Mouse (Mus musculus) gastrocnemius, adult 18-20 months (tissue): Measurements from ENCODE around the gene Gm5089. TPM values are rescaled to one million over a fixed set of nuclear protein-coding genes. Genes with fewer than 3 reads are reported as not detected.

ENCODE experiments used
- DNase-seq: peaks from one replicate; pipeline ENCODE4 v3.0.0; 2021; ENCODE audit warnings: low spot score
- total RNA-seq, 2 experiments: library from RNA; stranded (reverse); gene quantifications; 2 replicates each; pipeline ENCODE4 v1.2.3; 2021

Gm5089 gene
- total RNA-seq, 2 experiments from 2014 or later, result not detected

DNA sequence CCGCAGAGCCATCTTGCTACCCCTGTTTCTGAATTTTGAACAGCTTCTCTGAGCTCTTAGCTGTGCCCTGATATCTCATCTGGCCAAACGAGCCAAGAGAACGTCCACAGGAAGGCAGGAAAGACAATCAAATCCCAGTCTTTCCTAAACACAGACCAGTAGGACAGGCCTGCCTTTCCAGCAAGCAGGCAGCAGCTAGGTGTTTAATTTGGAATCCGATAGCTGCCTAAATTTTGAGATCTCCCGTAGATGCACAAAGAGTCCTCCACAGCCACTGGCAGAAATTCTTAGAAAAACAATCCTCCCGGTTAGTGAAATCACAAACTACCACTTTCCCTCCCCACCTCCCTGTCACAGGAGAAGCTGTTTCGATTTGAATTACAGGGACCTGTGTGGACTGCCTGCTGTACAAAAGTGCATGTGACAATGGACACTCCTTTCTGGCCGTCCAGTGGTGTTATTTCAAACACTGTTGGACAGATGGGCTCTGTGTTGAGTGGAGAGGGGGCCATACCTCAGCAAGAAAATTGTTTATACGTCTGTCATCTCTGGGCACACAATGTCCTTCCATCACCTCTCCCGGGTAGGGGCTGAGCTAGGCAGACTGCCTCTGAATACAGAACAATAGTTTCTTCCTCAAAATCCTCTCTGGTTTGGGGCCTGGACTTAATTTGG lies 24.2 kb downstream of the Gm5089 start:
- no peak for DNase-seq

DNA sequence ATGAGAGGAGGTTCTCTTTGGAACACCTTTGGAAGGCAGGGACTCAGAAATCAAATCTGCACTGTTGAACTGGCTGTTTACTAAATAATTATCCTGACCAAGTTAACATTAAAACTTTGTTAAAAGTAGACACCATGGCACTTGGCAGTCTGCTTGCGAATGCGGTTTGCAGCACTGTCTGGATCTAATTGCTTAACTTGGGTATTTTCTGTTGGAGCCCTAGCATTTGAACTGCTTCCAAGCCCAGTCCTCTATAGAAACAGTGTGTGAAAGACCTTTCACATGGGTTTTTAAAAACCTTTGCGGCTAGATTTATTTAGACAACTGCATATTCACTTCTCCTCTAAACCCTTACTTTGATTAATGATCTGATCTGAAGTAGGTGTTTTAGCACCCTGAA lies 26.5 kb downstream of the Gm5089 start:
- DNase-seq, result no peak

DNA sequence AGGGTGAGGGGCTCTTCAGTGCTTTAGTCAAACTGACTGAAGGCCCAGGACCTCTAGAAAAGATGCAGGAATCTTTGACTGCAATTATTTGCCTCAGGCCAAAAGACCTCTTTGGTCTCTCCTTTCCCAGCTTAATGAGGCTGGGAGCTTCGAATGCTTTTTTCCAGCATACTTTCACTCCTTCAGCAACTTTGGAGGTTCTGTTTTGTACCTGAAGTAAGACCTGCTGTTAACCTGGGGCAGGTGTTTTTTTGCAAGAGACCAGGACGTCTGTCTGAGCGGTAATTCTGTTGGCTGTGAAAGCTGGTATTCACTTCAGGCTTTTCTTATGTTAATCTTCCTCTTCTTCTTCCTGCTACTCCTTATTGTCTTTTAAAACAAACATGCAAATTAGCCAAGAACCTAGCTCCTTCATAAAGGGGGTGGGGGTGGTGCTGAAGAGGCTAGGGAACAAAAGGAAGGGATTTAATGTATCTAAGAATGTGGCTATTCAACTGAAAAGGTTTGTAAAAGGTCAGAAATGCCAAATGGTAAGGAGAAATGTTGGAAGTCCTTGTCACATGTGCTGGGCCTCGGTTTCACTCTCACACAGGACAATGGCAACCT lies 34.6 kb downstream of the Gm5089 start:
- DNase-seq, result no peak

DNA sequence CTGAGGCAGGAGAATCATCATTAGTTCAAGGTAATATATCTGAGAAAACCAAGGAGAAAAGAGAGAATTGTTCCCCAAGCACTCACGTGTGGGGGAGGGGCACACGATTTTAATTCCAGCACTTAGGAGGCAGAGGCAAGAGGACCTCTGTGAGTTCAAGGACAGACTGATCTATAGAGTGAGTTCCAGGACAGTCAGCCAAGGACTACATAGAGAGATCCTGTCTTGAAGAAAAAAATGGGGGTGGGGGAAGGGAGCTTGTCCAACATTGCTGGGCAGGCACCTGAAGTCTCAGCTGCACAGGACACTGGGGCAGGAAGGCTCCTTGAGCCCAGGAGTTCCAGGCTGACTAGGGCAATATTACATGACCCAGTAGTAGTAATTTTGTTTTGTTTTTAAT lies 36.1 kb downstream of the Gm5089 start:
- no peak for DNase-seq

DNA sequence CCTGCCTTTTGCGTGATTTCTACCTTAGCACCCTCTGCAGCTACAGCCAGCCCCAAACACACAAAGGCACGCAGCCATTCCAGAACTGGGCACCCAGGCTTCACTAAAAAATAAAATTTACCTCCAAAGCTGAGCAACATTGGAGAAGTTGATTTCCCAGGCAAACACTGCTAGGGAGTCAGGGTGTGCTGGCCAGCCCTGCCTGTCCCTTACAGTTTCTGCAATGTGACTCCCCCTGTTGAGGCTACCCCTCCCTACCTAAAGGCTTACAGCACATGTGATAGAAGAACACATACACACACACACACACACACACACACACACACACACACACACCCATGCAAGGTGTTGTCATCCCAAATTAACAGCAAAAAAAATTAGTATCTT lies 37.4 kb downstream of the Gm5089 start:
- DNase-seq, result no peak

DNA sequence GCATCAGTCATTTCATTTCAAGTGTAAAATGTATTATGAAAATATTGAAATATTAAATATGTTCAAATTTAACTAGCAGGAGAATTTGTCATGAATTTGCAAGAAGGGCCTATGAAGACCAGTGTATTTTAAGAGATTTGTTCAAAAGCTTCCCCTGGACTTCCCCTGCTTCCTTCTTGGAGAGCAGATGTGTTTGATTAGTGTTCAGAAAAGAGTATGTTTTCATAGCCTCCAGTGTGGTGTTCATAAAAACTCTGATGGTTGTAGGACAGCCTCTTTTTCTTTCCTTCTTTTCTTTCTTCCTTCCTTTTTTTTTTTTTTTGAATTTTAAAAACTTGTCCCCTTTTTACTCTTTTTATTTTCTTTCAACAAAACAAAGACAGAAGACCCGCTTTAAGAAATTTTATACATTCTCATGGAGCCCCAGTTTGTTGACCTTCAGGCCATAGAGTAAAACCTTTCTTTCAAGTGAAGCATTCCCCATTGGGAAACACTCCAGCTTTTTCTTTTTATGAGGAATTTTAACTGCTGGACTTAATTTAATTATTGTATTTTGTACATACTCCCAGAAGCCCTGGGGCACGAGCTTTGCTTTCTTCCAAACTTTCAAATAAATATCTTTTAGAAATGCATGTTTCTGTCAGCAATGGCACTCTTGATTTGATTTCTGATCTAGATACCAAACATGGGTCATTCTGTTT lies 37.9 kb downstream of the Gm5089 start:
- DNase-seq, result no peak

DNA sequence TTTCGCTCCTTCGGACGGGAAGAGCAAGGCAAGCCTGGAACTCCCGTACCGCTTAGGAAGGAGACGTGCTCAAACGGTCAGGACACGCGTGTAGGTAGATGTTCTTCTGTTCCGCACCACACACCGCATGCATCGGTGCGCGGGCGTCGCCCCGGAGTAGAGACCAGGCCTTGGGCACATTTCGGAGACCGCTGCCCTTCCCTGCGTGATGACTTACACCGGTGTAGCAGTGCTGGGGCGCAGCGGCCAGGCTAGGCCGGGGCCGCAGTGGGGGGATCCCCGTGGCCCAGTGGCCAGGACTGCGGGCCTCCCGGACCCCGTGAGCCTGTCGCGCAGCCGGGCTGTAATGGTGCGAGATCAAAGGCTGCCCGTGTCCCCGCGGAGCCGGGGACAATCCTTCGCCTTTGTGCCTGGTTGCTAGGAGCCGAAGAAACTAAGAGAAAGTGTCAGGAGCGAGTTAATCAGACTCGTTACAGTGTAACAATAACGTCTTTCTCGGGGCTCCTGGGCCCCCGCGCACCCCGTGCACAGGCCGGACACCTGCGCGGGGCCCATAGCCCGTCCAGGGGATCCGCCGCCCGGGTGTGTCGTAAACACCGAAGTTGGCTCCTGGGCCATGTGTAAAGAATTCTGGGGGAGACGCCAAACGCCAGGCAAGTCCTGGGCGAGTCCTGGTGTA lies 44.2 kb downstream of the Gm5089 start:
- no peak for DNase-seq

DNA sequence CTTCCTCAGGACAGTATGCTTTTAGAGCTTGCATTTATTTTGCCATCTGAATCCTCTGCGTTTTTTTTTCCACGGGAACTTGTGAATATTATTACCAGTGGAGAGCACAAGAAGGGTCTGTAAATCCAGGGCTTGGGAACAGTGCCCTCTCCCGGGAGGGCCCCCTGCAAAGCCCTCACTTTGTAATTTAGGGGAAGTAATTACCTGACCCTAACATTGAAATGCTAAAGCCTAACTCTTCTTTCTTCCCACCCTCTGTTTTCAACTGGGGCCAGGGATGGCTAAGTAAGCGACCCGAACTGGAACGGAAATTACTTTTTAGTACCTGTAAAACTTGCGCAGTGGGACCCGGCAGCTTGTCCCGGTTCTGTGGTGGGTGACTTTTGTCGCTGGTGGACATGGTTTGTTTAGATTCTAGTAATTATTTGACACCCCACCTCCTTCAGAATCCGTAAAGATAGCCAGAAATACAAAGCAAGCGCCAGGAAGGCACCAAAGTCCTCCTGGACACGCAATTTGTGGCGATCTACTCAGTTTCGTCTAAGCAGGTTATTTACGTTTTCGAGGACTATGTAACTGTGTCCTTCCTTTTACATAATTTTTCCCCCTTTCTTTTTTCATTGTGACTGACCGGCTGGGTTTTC lies 44.9 kb downstream of the Gm5089 start:
- no peak for DNase-seq

DNA sequence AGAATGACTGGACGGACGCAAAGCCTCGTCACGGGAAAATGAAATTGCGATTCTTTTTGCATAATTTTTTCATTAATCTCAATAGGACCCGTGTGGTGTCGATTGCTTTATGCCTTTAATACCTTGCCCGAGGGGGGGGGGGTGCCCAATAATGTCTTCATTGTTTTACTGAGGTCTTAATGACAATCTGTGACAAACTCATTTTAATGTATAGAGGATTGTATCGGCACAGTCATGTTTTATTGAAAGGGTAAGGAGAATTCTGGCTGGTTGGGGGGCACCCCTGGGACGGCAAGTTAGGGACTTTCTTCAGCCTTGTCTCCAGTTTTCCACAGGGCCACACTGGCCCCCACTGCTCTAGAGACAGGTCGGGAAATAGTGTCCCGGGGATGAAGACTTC lies 45.7 kb downstream of the Gm5089 start:
- DNase-seq, result no peak

DNA sequence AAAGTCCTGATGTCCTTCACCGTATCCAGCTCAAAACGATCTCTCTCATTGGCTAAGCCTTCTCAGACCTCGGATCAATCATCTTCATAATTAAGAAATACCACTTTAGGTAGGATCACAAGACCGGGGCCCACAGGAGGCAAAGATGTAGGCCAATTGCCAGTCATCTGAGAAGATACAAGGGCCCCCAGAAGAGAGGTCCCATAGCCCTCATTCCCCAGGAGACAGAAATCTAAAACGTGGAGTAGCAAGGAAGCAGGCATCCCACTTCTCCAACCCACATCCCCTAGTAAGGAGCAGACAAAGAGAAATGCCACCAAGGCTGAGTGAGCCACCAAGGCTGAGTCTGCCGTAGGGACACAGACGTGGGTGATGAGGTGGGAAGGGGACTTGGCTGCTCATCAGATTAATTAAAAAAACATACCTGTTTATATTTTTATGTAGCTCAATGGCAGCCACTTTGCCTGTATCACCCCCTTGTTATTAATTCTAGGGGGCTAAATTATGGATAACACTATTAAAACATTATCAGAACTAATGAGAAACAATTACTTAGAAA lies 46.2 kb downstream of the Gm5089 start:
- DNase-seq, result no peak

DNA sequence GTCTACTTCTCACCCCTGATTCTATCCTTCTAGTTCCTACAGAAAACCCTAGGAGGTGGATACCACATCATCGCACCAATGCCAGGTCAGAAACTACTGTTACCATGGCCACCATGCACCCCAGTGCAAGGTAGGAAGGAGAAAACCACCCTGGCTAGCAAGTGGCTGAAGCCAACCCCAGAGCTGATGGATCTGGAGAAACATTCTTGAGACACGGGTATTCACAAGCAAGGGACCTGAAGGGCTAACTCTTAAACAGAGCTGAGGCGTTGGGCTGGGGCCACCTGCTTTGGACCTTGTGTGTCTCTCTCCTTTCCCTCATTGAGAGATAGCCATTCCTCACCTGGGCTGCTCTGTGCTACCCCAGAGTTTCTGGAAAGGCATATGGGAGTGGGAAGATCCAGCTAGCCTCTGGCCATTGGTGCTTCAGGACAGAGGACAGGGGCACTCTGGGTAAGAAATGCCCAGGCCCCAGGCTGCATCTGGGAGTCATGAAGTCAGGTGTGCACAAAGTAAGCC lies 47.4 kb downstream of the Gm5089 start:
- no peak for DNase-seq

DNA sequence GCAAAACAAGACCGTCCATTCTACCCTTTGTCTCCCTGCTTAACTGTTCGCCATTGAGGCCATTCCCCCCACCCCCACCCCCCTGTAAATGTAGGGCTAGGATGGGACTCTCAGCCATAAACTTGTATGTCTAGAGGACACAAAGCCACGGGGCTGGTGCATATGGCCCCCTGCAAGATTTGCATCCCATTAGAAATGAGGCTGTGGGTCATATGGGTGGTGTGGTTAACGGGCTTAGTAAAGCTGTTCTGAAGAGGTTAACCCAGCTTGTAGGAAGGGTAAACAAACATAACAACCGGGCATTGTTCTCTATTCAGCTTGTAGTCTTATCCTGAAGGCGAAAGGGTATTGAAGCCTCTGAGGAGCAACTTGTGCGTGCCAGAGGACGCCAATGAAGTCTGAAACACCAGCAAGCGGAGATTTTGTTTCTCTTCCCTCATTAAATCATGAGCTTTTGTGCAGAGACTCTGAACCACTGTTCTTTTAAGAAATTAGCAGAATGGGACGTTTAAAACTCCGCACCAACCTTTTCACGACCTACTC lies 48.1 kb downstream of the Gm5089 start:
- DNase-seq, result no peak

DNA sequence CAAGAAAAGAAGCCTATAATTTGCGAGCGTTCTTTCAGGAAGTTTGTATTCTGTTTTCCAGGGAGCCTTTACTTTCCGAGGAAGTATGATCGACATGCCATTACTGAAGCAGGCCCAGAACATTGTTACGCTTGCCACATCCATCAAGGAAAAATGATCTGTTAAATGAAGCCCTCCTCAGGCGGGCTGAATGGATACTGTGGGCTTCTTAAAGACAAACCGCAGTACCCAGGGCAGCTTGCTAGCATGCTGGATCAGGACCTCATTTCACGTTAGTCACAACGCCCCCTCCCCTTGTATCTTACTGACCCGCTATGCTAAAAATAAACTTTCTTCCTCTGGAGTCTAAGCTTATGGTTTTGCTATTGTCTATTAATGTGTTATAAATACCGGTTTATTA lies 49.0 kb downstream of the Gm5089 start:
- DNase-seq, result no peak

DNA sequence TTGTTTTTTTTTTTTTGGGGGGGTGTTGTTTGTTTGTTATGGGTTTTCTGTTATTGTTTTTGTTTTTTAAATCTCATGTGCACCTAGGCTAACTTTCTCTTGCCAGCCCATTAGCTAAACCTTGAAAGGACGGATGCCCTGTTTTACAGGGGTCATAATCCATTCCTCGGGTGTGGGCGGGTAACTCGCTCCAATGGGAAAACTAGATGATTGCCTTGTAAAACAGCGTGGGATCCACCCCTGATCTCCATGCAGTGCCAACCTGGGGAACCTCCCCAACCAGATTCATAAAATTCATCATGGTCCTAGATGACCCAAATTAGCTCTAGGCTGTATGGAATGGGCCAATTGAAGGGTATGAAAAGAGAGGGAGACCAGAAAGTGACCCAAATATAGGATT lies 51.0 kb downstream of the Gm5089 start:
- no peak for DNase-seq

DNA sequence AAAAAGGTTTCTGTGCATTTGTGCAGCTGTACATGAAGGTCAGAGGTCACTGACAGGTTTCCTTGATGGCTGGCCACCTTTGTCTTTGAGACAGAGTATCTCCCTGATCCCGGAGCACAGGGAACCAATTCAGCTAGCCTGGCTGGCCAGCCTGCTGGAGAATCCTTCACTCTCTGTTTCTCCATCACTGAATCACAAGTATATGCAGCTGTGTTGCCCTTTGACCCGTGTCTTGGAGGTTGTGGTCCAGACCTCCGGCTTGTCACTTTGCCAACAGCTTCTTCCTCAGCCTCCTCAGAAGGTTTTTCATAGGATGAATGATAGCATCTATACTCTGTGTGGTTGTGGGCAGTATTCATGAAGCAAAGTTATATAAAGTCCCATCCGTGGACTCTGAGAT lies 52.2 kb downstream of the Gm5089 start:
- no peak for DNase-seq

DNA sequence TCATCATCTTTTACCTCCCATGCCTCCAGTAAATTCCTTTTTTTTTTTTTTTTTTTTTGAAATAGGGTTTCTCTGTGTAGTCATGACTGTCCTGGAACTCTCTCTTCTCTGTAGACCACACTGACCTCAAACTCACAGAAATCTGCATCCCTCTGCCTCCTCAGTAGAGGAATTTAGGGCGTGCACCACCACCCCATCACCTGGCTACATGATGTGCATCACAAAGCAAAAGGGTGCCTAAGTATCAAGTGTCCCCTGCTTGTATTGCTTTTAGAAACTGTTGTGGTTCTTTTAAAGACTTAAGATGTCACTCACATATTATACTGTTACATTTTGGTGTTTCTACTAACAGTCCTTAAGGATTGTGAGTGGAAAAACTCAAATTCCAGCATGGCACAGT lies 57.8 kb downstream of the Gm5089 start:
- no peak for DNase-seq

DNA sequence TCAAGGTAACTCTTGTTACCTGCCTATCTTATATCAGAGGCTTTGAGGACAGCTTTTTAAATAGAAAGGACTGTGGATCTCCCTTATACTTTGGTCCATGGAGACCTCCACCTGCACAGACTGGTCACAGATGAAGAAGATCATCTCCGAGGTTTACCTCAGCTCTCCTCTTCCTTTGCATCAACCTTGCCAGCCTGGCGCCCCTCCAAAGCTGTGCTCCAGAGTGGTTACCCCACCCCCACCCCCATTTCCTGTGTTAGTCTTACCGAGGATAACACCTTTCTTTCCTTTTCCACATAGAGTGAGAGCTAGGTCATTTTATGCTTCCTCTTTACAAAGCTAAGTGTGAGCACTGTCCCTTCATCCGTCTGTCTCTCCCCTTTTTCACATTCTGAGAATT lies 60.0 kb downstream of the Gm5089 start:
- no peak for DNase-seq

DNA sequence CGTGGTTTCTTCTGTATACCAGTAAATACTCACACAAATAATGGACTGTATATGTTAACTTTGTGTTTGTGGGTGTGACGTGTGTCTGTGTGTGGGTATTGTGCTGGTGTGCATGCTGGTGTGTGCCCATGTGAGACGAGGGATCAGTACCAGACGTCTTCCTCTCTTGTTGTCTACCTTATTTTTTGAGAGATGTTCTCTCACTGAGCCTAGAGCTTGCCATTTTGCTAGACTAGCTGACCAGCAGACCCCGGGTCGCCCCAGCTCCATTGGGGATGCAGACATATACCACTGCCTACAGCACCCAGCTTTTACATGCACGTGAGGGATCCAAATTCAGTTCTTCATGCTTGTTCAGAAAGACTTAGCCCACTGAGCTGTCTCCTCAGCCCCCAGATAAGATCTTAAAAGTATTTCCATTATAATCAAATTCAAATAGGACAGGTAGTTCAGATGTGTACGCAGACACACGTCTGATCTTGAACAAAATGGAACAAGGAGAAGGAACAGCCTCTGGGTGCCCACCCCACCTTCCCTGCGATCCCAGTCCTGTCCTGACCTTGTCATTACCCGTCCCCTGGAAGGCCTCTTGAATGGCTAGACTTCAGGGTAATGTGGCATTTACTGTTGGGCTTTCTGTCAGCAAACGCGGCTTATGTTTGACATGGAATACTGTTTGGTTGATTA lies 61.1 kb downstream of the Gm5089 start:
- DNase-seq, result no peak

DNA sequence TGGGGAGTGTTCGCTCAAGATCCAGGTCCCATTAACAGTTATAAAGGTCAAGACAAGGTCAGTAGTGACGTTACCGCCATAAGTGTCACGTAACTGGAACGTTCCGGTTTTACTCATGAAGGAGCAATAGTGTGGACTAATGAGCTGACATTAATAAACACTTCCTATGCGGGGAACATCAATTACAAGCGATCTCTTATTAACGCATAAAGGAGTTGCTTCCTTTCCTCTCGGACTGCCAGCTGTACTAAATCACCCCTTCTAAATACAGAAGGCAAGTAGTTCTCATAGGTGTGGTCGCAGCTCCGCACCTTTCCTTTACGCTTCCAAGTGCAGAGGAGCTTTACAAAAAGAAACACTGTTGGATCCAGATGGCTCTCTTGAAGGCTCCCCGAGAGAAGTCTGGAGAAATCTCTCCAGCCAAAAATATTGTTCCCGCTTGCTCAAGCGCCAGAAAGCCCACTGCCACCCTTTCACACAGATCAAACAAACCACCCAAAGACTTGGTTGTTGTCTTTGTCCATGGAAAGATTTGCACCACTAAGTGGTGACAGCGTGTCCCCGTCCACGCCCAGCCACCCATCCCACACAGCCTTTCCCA lies 62.4 kb downstream of the Gm5089 start:
- no peak for DNase-seq

DNA sequence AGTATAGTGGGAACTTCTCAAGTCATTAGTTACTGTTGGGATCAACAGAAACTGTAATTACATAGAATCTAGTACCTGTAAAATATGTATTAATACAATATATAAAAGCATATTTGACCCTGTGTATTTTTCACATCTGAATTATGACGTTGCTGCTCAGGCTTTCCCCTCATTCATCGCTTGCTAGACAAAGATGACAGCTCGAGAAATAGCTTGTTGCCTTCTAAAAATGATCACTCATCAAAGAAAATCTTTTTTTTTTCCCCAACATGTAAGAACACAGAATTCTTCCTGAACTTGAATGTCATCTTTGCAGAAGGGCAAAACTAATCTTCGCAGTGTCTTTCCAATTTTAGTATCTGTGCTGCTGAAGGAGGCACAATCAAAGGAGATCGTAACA lies 63.1 kb downstream of the Gm5089 start:
- no peak for DNase-seq
